Mouse (Mus musculus) layer of hippocampus, adult 9-10 months (tissue): ENCODE measurements at regions not wholly inside any gene's neighbourhood (a gene's known extent, or its start where the extent isn't known, plus 50 kb on each side); places are given as distances from the start of the nearest gene placed in this dataset.

Experiments
- DNase-seq: peaks from one replicate; pipeline ENCODE4 v3.0.0; 2022; ENCODE audit warnings: low spot score

GRCm38 (mm10) chr9:120676771-120677170 is 105.5 kb downstream of the Rpl14 start:
- DNase-seq: no peak

GRCm38 (mm10) chr9:120677216-120677615 is 106.0 kb downstream of the Rpl14 start:
- DNase-seq: no peak

GRCm38 (mm10) chr9:120679822-120680426 is 108.7 kb downstream of the Rpl14 start:
- no peak for DNase-seq

GRCm38 (mm10) chr9:120681404-120681803 is 110.2 kb downstream of the Rpl14 start:
- no peak for DNase-seq

GRCm38 (mm10) chr9:120685961-120686360 is 114.7 kb downstream of the Rpl14 start:
- DNase-seq: no peak

GRCm38 (mm10) chr9:120689025-120689424 is 117.8 kb downstream of the Rpl14 start:
- no peak for DNase-seq

GRCm38 (mm10) chr9:120690510-120690909 is 119.3 kb downstream of the Rpl14 start:
- DNase-seq: no peak

- DNase-seq: no peak
These were observed 120.0 kb downstream of the Rpl14 start for GRCm38 (mm10) chr9:120690961-120691941.

GRCm38 (mm10) chr9:120691971-120692401 is 120.7 kb downstream of the Rpl14 start:
- no peak for DNase-seq

GRCm38 (mm10) chr9:120694457-120694856 is 123.2 kb downstream of the Rpl14 start:
- no peak for DNase-seq

GRCm38 (mm10) chr9:120695966-120696365 is 124.7 kb downstream of the Rpl14 start:
- DNase-seq: no peak

- no peak for DNase-seq
These were observed 126.5 kb downstream of the Rpl14 start for GRCm38 (mm10) chr9:120697749-120698148.

- no peak for DNase-seq
These were observed 128.5 kb downstream of the Rpl14 start for GRCm38 (mm10) chr9:120699781-120700180.

GRCm38 (mm10) chr9:120702836-120703235 is 131.6 kb downstream of the Rpl14 start:
- DNase-seq: no peak

- no peak for DNase-seq
These were observed 132.2 kb downstream of the Rpl14 start for GRCm38 (mm10) chr9:120703291-120703930.

GRCm38 (mm10) chr9:120706562-120707198 is 135.4 kb downstream of the Rpl14 start:
- DNase-seq: peak; percentile 32

GRCm38 (mm10) chr9:120708507-120708906 is 137.3 kb downstream of the Rpl14 start:
- no peak for DNase-seq

GRCm38 (mm10) chr9:120709146-120709655 is 138.0 kb downstream of the Rpl14 start:
- DNase-seq: no peak

GRCm38 (mm10) chr9:120712987-120713386 is 141.7 kb downstream of the Rpl14 start:
- no peak for DNase-seq

- DNase-seq: peak; percentile 22
These were observed 144.4 kb downstream of the Rpl14 start for GRCm38 (mm10) chr9:120715665-120716121.

GRCm38 (mm10) chr9:120718812-120719211 is 147.6 kb downstream of the Rpl14 start:
- DNase-seq: no peak
